Mouse (Mus musculus) cortical plate, adult 2 months (tissue): ENCODE measurements around the gene Pcyox1.
A peak's percentile ranks its signal among the peaks of the same experiment; 100 is the strongest.

Source experiments
- CTCF ChIP-seq: fragments of 200-500 bp; IDR thresholded peaks from 2 replicates; pipeline ENCODE4 v1.5.1; 2011; ENCODE audit warnings: mild to moderate bottlenecking, control low read depth, low read length; ENCODE audit not compliant: insufficient read depth; ENCODE audit errors: extremely low read depth
- POLR2A ChIP-seq: fragments of 200-500 bp; IDR thresholded peaks from 2 replicates; pipeline ENCODE4 v1.6.1; 2011; ENCODE audit warnings: mild to moderate bottlenecking, low read length, control low read depth; ENCODE audit not compliant: insufficient read depth; ENCODE audit errors: extremely low read depth

DNA sequence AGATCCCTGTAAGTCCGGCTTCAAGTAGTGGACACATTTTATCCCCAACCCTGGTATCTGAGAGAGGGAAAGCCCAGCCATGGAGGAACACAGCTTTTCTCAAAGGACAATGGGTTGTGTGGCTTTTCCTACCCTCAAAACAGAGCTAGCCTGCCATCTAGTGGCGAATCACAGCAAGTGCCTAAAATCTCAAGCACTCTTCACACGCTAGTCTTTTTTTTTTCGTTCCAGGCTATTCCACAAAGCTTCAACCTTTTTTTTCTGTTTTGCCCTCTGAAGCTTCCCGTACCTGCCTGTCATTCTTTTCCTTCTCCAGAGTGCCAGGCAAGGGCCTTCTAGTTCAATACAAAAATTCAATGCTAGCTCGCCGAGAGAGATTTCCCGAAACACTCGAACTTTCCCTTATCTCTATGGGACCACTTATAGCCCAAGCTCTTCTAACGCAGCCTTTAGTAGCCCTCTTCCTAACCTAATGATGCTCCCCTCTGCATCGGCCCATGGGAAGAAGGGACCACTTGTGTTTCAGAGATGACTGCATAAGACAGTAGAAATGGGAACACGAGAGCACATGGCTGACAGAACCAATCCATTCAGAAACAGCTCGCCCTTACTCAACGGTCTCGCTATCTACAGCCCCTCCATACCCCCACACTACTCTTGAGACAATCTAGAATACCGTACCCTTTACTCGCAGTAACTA lies 32.4 kb downstream of the Pcyox1 start:
- TF ChIP-seq CTCF (peak; percentile 97), POLR2A (no peak)
